Mouse (Mus musculus) small intestine, adult 2 months (tissue): ENCODE data around the gene Zkscan7. TPM values are rescaled to one million over a fixed set of nuclear protein-coding genes. Genes with fewer than 3 reads are reported as not detected.
A peak's percentile ranks its signal among the peaks of the same experiment; 100 is the strongest.

Experiments
- H3K27ac ChIP-seq: fragments of 200-500 bp; 2 replicates; pipeline ENCODE4 v1.5.1; 2012; ENCODE audit warnings: low read depth, low read length, control low read depth, inconsistent platforms; ENCODE audit not compliant: insufficient read depth
- H3K27me3 ChIP-seq: fragments of 200-500 bp; 2 replicates; pipeline ENCODE4 v1.6.1; 2012; ENCODE audit warnings: mild to moderate bottlenecking, moderate library complexity, low read length, inconsistent platforms; ENCODE audit not compliant: control insufficient read depth, insufficient read depth
- H3K36me3 ChIP-seq: fragments of 200-500 bp; 2 replicates; pipeline ENCODE4 v1.6.1; 2012; ENCODE audit warnings: mild to moderate bottlenecking, low read length, control low read depth, inconsistent platforms; ENCODE audit not compliant: control insufficient read depth, insufficient read depth
- H3K4me1 ChIP-seq: fragments of 200-500 bp; 2 replicates; pipeline ENCODE4 v1.6.1; 2012; ENCODE audit warnings: low read length, inconsistent platforms, mixed read lengths; ENCODE audit not compliant: control insufficient read depth, insufficient read depth, insufficient read length
- H3K4me3 ChIP-seq: fragments of 200-500 bp; 2 replicates; pipeline ENCODE4 v1.5.1; 2012; ENCODE audit warnings: low read depth, mild to moderate bottlenecking, control low read depth, inconsistent platforms, low read length, moderate library complexity
- CTCF ChIP-seq: fragments of 200-500 bp; IDR thresholded peaks from 2 replicates; pipeline ENCODE4 v1.5.1; 2012; ENCODE audit warnings: low read depth, mild to moderate bottlenecking, control low read depth, inconsistent platforms, low read length, moderate library complexity, mixed read lengths; ENCODE audit not compliant: insufficient replicate concordance, insufficient read length; ENCODE audit errors: extremely low read depth
- POLR2A ChIP-seq: fragments of 200-500 bp; IDR thresholded peaks from 2 replicates; pipeline ENCODE4 v1.6.1; 2012; ENCODE audit warnings: low read depth, mild to moderate bottlenecking, control low read depth, inconsistent platforms, low read length, moderate library complexity
- WGBS: fragments of 180-500 bp; shearing (Covaris S2); methylation state at CpG from one replicate; pipeline ENCODE4 v1.1.7; 2018; 5-methylcytosine and 5-hydroxymethylcytosine counted together
- polyA plus RNA-seq: library from polyadenylated mRNA; depleted of rRNA; stranded (reverse); fragments of >200 nt; gene quantifications from 2 replicates; pipeline ENCODE4 v1.2.3, GENCODE M21; 2012; rRNA removed

Gene Zkscan7
- 1.0 and 1.9 TPM in 2 replicates for polyA plus RNA-seq

- 90% methylated on average over 3 of the region's 3 CpGs for WGBS
- no peak within 1 kb of the TSS for H3K4me3 ChIP-seq
- TF ChIP-seq POLR2A (no peak), CTCF (no peak)
- H3K36me3 ChIP-seq, result no peaks in the 10 kb centered on the region; the same call in 1 of the 2 replicates
- H3K27ac ChIP-seq, result no peak within 1 kb of the TSS
- H3K4me1 ChIP-seq, result peaks cover 2% of the 10 kb centered on the region; the same call in 1 of the 2 replicates
- H3K27me3 ChIP-seq, result peaks cover 2% of the 10 kb centered on the region; the same call in 1 of the 2 replicates
Observed at GRCm38 (mm10) chr9:122885385-122885784, at the start of gene Zkscan7. Gene Zkscan7 (plus strand): TSS chr9:122885685.

- H3K4me1 ChIP-seq, result no peaks in the 10 kb centered on the region; the same call in 1 of the 2 replicates
- TF ChIP-seq POLR2A (no peak), CTCF (no peak)
- H3K36me3 ChIP-seq, result peaks cover 9% of the 10 kb centered on the region
- no peak overlapping the region; the same call in 1 of the 2 replicates for H3K27ac ChIP-seq
- 34% methylated on average over 9 of the region's 9 CpGs for WGBS
- H3K27me3 ChIP-seq, result no peaks in the 10 kb centered on the region
- H3K4me3 ChIP-seq, result no peak overlapping the region
Observed at GRCm38 (mm10) chr9:122836126-122836525, 49.4 kb upstream of the Zkscan7 start.

DNA sequence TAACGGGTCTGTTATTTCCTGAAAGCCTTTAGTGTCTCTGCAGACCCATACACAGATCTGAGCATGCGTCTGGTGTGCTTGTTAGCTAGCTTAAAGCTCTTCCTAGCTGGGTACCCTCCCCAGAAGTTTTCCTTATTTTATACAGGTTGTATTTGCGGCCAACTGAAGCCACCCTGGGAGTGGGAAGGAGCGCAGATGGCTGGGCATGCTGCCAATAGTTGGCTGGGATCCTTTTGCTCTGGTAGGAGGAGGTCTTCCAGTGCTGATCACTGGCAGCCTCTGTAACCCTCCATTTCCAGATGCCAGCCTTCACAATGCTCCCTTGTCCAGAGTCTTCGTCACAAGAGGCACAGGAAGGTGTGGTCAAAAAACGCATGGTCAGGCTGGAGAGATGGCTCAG is 48.7 kb upstream of the Zkscan7 start:
- WGBS, result 16% methylated on average over 6 of the region's 6 CpGs
- TF ChIP-seq POLR2A, result no peak
- no peak for TF ChIP-seq CTCF

GRCm38 (mm10) chr9:122837216-122837615 is 48.3 kb upstream of the Zkscan7 start:
- H3K4me1 ChIP-seq, result no peaks in the 10 kb centered on the region; the same call in 1 of the 2 replicates
- H3K36me3 ChIP-seq, result peaks cover 5% of the 10 kb centered on the region
- no peaks in the 10 kb centered on the region for H3K27me3 ChIP-seq
- WGBS, result 54% methylated on average over 4 of the region's 4 CpGs
- no peak overlapping the region for H3K4me3 ChIP-seq
- no peak for TF ChIP-seq CTCF
- TF ChIP-seq POLR2A, result no peak
- no peak overlapping the region for H3K27ac ChIP-seq

More for the DNA sequence above, 48.7 kb upstream of the Zkscan7 start:
- H3K4me3 ChIP-seq, result no peak overlapping the region
- H3K27ac ChIP-seq, result no peak overlapping the region
- H3K36me3 ChIP-seq, result peaks cover 7% of the 10 kb centered on the region
- H3K27me3 ChIP-seq, result no peaks in the 10 kb centered on the region
- H3K4me1 ChIP-seq, result no peaks in the 10 kb centered on the region; the same call in 1 of the 2 replicates

DNA sequence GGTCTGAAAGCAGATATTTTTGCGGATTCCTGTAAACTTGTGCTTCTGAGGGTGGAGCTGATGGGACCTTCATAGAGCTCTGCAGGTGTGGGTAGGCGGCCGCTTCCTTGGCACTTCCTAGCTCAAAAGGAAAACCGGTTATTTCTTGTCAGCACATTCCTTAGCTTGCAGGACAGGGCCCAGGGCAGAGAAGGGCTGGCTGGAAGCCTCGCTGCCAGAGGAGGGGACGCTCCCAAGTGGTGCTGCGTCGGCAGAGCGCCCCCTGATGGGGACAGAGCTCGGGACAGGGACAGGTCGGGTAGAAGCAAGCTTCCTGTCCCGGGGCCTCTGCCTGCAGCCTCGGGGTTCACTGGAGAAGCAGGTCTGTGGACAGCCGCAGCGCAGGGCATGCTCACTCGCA is 47.8 kb upstream of the Zkscan7 start:
- no peak overlapping the region for H3K4me3 ChIP-seq
- WGBS, result 44% methylated on average over 16 of the region's 16 CpGs
- no peak overlapping the region for H3K27ac ChIP-seq
- TF ChIP-seq POLR2A (no peak), CTCF (0 out of 2 replicates have a peak, but pooled peaks have one; percentile 14)
- H3K27me3 ChIP-seq, result no peaks in the 10 kb centered on the region
- peaks cover 5% of the 10 kb centered on the region for H3K36me3 ChIP-seq
- H3K4me1 ChIP-seq, result no peaks in the 10 kb centered on the region; the same call in 1 of the 2 replicates

DNA sequence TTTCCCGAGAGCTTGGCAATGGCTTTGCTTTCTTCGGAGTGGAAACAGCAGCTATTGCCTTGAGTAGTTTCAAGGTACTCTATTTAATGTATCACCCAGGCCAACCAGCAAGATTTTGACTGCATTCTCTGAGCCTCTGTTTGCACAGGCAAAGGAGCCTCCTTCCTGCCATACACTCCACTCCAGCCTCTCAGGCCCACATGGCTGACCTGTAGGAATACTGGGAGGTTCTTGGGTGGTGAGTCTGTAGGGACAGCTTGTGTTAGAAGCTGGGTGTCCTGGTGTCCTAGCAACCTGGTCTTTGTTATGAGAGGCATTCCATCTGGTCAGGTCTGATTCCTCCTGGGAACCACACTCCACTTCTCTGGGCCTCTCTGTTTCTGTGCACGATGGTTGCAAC is 41.7 kb upstream of the Zkscan7 start, which contains the start of gene Gm35549:
Gene Gm35549 (minus strand): TSS at position 276 of the 400 bp plus-strand sequence.
- no peak for TF ChIP-seq POLR2A
- TF ChIP-seq CTCF, result no peak
- 21% methylated on average over 3 of the region's 3 CpGs for WGBS
- no peaks in the 10 kb centered on the region for H3K4me1 ChIP-seq
- no peaks in the 10 kb centered on the region for H3K36me3 ChIP-seq
- no peak within 1 kb of the TSS for H3K4me3 ChIP-seq
- no peaks in the 10 kb centered on the region for H3K27me3 ChIP-seq
- no peak within 1 kb of the TSS for H3K27ac ChIP-seq

DNA sequence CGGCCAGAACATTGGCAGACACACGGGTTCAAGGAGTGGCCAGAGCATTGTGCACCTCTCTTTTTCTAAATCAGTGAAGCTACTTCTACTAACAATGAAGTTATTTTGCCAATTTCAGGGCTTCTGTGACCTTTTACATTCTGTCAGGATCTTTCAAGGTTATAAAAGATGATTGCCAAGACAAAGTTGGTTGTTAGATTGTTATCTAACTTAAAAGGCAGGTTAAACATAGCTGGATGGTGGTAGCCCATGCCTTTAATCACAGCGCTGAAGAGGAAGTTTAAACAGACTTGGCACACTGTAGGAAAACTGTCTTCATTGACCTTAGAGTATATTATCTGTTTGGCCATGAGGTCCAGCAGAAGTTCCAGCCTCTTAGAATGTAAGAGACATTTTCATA is 39.9 kb upstream of the Zkscan7 start:
- Histone ChIP-seq H3K27ac (no peak overlapping the region), H3K4me3 (no peak overlapping the region), H3K4me1 (no peaks in the 10 kb centered on the region), H3K36me3 (peaks cover 5% of the 10 kb centered on the region), H3K27me3 (no peaks in the 10 kb centered on the region)
- TF ChIP-seq CTCF (no peak), POLR2A (no peak)
- 23% methylated on average over 3 of the region's 3 CpGs for WGBS
